Mouse (Mus musculus) kidney, postnatal 36 days (tissue): ENCODE results near the gene Ccr4.
A peak's percentile ranks its signal among the peaks of the same experiment; 100 is the strongest.

Experiments
- DNase-seq, 2 experiments: peaks; one replicate each; pipeline ENCODE4 v3.0.0; 2021 to 2022; ENCODE audit warnings: mixed read lengths in 2 of 2

Gene Ccr4

DNA sequence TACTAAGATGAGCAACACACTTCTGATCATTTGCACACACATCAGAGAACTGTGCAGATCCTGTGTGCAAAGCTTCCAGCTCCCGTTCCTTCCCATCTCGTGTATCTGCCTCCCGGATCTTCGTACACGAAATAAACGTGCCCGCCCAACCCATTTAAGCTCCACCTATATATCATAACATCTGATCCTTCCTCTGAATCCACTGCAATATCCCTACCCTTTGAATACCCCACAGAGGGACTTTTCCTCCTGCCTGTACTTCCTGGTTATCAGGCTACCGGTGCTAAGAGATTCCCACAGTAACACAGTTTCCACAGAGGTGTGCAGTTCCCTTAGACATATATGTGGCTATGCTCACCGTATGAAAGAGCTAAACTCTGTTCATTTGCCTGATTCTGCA is at the start of gene Ccr4:
Gene Ccr4 (minus strand): TSS at position 101 of the 400 bp plus-strand sequence.
- no peak for DNase-seq

DNA sequence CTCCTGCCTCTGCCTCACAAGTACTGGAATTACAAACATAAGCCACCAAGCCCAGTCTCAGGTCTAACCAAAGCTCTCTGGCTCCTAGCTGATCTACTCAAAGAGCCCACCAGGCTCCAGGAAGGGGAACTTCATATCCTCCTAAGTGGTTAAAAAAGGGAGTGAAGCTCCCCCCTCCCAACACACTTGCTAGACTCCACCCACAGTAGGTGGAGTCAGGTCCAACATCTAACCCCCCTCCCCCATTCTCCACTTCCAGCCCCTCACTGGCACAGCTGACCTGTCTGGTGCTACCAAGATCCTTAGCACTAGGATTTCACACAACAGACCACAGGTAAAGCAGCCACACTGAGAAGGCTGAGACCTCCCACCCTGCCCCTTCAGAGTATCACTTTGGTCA is 49.1 kb upstream of the Ccr4 start:
- no peak for DNase-seq

DNA sequence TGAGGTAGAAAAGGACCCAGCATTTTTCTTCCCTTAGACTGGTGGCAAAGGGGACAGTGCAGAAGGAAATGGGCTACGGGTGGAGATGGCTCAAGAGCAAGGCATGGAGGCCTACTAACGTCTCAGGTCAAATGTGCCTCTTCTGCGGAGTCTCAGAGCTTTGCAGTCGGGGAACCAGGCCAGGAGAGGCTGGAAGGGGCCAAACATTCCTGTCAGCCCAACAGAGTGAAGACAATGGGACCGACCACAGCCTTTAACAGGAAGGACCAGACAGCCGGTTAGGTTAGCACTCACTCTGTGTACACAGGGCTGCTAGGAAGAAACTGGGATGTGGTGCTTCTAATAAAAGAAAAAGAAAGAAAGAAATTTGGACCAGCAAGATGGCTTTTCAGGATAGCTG is 45.3 kb upstream of the Ccr4 start:
- DNase-seq = no peak

DNA sequence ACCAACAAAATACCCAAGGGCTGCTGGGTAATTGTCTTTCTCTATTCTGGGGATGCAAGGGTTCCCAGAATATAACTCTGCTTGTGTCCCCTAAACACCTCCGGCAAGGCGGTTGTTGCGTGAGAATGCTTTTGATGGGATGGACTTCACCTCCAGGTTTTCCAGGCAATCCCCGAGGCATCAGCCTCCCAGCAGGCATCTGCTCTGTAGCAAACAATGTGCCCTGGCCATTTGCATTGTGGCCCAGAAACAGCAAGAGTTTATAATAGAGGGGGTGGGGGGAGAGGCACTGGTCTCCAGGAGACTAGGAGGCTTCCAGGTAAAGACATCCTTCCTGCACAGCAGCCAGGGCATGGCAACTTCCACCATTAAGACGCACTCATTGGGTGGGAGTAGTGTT is 44.4 kb upstream of the Ccr4 start:
- no peak for DNase-seq

DNA sequence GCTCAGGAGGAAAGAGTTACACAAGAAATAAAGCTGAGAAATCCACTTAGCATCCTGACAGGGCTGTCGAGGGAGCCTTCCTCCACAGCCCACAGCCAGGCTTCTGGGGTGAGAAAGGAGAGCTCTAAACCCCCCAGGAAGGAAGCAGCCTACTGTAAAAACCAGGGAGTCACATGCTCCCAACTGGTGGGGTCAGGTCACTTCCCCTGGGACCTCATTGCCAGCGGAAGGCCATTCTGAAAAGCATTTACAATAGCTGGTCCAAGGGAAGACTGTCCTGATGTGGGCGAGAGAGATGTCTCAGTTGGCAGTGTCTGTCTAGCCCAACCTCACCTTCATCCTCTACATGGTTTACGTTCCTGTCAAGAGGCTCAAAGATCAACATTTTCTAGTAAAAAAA is 43.8 kb upstream of the Ccr4 start:
- DNase-seq = peak; percentile 32 to 60

- peak; percentile 64 to 65 for DNase-seq
These were observed 42.9 kb upstream of the Ccr4 start for GRCm38 (mm10) chr9:114547643-114548077.

DNA sequence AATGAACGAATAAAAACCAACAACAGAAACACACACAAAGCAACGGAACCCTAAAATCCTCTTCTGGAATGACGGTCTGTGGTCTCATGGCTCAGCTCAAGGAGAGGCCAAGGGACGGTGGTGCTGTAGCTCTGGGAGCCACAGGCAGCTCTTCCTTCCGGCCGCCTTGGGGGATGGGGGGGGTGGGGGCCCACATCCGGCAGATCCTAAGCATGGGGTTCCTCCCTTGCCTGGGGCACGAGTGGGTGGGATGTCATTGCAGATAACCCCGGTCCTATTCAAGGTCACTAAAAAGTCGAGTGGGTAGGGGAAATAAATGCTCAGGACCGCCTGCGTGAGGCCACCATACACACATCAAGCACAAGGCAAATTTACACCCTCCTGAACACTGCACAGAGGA is 42.0 kb upstream of the Ccr4 start:
- DNase-seq = no peak

- DNase-seq = peak; percentile 39 to 72
These were observed 40.2 kb upstream of the Ccr4 start for GRCm38 (mm10) chr9:114544754-114545393.

- peak; percentile 35 to 79 for DNase-seq
These were observed 39.4 kb upstream of the Ccr4 start for GRCm38 (mm10) chr9:114543882-114544753.

DNA sequence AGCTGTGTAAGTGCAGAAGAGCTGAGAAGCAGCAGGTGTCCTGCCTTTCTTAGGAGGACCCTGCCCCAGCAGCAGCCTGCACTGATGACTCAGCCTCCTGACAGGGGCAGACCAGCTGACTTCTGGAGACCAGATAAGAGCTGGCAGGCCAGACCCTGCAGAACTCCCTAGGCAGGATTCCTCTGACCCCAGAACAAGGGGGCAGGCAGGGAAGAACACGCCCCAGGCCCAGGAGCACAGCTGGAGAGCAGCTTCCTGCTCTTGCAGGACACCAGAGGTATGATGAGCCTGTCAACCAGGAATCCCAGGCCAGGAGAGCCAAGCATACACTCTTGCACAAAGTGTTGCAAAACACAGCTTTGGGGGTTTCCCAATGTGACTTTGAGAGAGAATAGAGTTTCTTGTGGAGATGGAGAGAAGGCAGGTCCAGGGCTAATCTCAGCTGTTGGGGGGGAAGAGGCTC is 36.6 kb upstream of the Ccr4 start:
- DNase-seq = no peak

GRCm38 (mm10) chr9:114538996-114539563 is 34.4 kb upstream of the Ccr4 start:
- peak; percentile 11 to 41 for DNase-seq

GRCm38 (mm10) chr9:114536628-114537027 is 31.9 kb upstream of the Ccr4 start:
- DNase-seq = no peak

- DNase-seq = no peak
These were observed 30.2 kb upstream of the Ccr4 start for GRCm38 (mm10) chr9:114534747-114535517.

- DNase-seq = no peak
These were observed 29.1 kb upstream of the Ccr4 start for GRCm38 (mm10) chr9:114533848-114534247.

- peak; percentile 37 for DNase-seq
These were observed 26.6 kb upstream of the Ccr4 start for GRCm38 (mm10) chr9:114531276-114531675.

- peak in 1 of 2 experiments; percentile 47 for DNase-seq
These were observed 23.9 kb upstream of the Ccr4 start for GRCm38 (mm10) chr9:114528680-114529048.

- DNase-seq = peak; percentile 29 to 62
These were observed 23.4 kb upstream of the Ccr4 start for GRCm38 (mm10) chr9:114527992-114528679.

- peak; percentile 45 to 76 for DNase-seq
These were observed 22.4 kb upstream of the Ccr4 start for GRCm38 (mm10) chr9:114527085-114527484.

- no peak for DNase-seq
These were observed 21.9 kb upstream of the Ccr4 start for GRCm38 (mm10) chr9:114526581-114526980.

DNA sequence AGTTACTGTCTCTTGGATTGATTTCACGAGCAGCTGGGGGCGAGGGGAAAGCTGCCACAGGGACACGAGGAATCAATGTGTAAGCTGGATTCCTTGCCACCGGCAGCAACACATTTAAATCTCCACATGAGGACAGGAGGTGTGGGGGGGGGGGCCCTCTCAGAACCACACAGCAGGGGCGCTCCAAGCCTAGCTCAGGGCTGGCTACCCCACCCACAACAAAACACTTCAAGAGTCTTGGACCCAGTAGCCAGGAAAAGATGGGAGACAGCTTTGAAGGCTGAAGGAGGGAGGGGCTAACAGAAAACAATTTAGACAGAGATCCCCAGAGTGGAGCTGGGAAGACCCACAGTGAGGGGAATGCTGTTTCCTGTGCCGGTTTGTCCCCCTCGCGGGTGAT is 21.2 kb upstream of the Ccr4 start:
- DNase-seq = no peak

- DNase-seq = no peak
These were observed 20.4 kb upstream of the Ccr4 start for GRCm38 (mm10) chr9:114525073-114525633.

DNA sequence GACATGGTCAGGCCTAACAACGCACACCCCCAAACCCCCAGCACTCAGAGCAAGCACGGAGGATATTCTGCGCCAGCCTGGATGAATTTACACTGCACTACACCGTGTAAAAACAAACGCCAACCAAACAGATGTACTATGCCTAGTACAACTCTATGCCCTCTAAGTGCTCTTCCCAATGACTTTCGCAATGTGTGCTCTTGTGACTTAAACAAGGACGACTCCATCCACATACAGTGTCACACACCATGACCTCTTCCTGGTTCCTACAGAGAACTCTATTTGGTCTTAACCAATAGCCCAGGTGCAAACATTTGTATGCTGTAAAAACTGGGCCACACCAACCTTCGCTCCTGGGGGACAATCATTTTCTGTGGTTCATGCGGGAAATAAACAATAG is 17.8 kb upstream of the Ccr4 start:
- DNase-seq = no peak
